Mouse (Mus musculus): ENCODE results near the gene Sox12.
"Not testable (repeated sequence)": the region's sequence is repeated elsewhere in the genome, so short reads cannot be mapped to it uniquely, and the experiment has no call there.

Gene Sox12

GRCm38 (mm10) chr2:152397680-152398435 lies at the start of gene Sox12:
Gene Sox12, minus strand, starts transcription at chr2:152398063.
- peak; percentile 69 for DNase-seq (ENCODE audit: low read depth, low spot score)

- no peak for DNase-seq (ENCODE audit: low read depth, low spot score)
Observed at GRCm38 (mm10) chr2:152447461-152447860, 49.6 kb upstream of the Sox12 start.

- DNase-seq (ENCODE audit: low read depth, low spot score), result no peak
Observed at GRCm38 (mm10) chr2:152446642-152447041, 48.8 kb upstream of the Sox12 start.

GRCm38 (mm10) chr2:152443281-152443680 lies 45.4 kb upstream of the Sox12 start:
- DNase-seq (ENCODE audit: low read depth, low spot score), result no peak

GRCm38 (mm10) chr2:152442322-152442721 lies 44.5 kb upstream of the Sox12 start:
- DNase-seq (ENCODE audit: low read depth, low spot score), result no peak

- DNase-seq (ENCODE audit: low read depth, low spot score), result no peak
Observed at GRCm38 (mm10) chr2:152439833-152440232, 42.0 kb upstream of the Sox12 start.

- DNase-seq (ENCODE audit: low read depth, low spot score), result no peak
Observed at GRCm38 (mm10) chr2:152438963-152439362, 41.1 kb upstream of the Sox12 start.

- DNase-seq (ENCODE audit: low read depth, low spot score), result peak; percentile 46
Observed at GRCm38 (mm10) chr2:152436983-152437860, 39.4 kb upstream of the Sox12 start.

GRCm38 (mm10) chr2:152436405-152436901 lies 38.6 kb upstream of the Sox12 start:
- no peak for DNase-seq (ENCODE audit: low read depth, low spot score)

GRCm38 (mm10) chr2:152428481-152428880 lies 30.6 kb upstream of the Sox12 start:
- not testable (repeated sequence) for DNase-seq (ENCODE audit: low read depth, low spot score)

- no peak for DNase-seq (ENCODE audit: low read depth, low spot score)
Observed at GRCm38 (mm10) chr2:152427493-152427892, 29.6 kb upstream of the Sox12 start.

- DNase-seq (ENCODE audit: low read depth, low spot score), result no peak
Observed at GRCm38 (mm10) chr2:152415786-152416185, 17.9 kb upstream of the Sox12 start.

GRCm38 (mm10) chr2:152415287-152415686 lies 17.4 kb upstream of the Sox12 start, which contains the start of gene 6820408C15Rik:
Gene 6820408C15Rik, plus strand, starts transcription at chr2:152415587.
- DNase-seq (ENCODE audit: low read depth, low spot score), result no peak

- DNase-seq (ENCODE audit: low read depth, low spot score), result peak; percentile 67
Observed at GRCm38 (mm10) chr2:152414591-152415165, 16.8 kb upstream of the Sox12 start, which contains the start of gene Zcchc3. Gene Zcchc3, minus strand, starts transcription at chr2:152415027.

GRCm38 (mm10) chr2:152413765-152414584 lies 16.1 kb upstream of the Sox12 start:
- DNase-seq (ENCODE audit: low read depth, low spot score), result no peak

- DNase-seq (ENCODE audit: low read depth, low spot score), result no peak
Observed at GRCm38 (mm10) chr2:152413158-152413764, 15.4 kb upstream of the Sox12 start.

- no peak for DNase-seq (ENCODE audit: low read depth, low spot score)
Observed at GRCm38 (mm10) chr2:152412526-152413157, 14.8 kb upstream of the Sox12 start.

- DNase-seq (ENCODE audit: low read depth, low spot score), result no peak
Observed at GRCm38 (mm10) chr2:152411471-152411870, 13.6 kb upstream of the Sox12 start.

- DNase-seq (ENCODE audit: low read depth, low spot score), result no peak
Observed at GRCm38 (mm10) chr2:152410971-152411371, 13.1 kb upstream of the Sox12 start.

- DNase-seq (ENCODE audit: low read depth, low spot score), result no peak
Observed at GRCm38 (mm10) chr2:152409781-152410180, 11.9 kb upstream of the Sox12 start.
